Mouse (Mus musculus) lung, adult 2 months (tissue): ENCODE data around the gene Fam213a.

ENCODE experiments used
- CTCF ChIP-seq: fragments of 200-500 bp; IDR thresholded peaks from 2 replicates; pipeline ENCODE4 v1.5.1; 2011; ENCODE audit warnings: mild to moderate bottlenecking, low read length, control low read depth; ENCODE audit not compliant: insufficient read depth
- POLR2A ChIP-seq: fragments of 200-500 bp; IDR thresholded peaks from 2 replicates; pipeline ENCODE4 v1.6.1; 2011; ENCODE audit warnings: low read depth, mild to moderate bottlenecking, control low read depth, low read length, borderline replicate concordance; ENCODE audit errors: extremely low read depth

DNA sequence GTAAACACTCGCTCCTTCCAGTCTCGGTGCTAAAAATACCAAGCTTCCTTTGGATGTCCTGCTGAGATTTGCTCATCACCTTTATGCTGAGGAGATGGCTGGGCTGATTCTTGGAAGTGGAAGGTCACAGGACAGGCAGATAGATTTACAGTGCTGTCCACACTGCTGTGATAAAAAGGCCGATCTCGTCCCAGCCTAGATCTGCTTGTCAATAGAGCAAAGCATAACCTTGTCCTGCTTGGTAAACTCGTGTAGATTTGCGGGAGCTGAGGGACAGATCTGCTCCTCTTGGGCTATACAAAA lies 46.0 kb downstream of the Fam213a start:
- TF ChIP-seq CTCF (no peak), POLR2A (no peak)
